Mouse (Mus musculus): ENCODE measurements at regions not wholly inside any gene's neighbourhood (a gene's known extent, or its start where the extent isn't known, plus 50 kb on each side); places are given as distances from the start of the nearest gene placed in this dataset.

DNA sequence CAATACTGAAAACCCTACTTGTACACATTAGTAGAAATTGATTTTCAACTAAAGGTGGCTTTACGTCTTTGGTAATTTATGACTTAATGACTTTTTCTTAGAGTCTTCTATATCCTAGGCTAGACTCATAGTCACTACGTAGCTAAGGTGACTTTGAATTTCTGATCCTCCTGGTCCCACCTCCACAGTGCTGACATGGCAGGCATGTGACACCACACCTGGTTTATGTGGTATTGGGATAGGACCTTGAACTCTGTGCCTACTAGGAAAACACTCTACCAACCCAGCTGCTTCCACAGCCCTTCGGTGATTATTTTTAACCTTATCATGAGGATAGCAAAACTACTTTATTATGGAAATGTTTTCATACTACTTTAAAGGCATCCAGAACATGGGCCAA lies 51.5 kb upstream of the D7Ertd443e start:
- H3K27me3 ChIP-seq (ENCODE audit: control insufficient read depth, insufficient read depth, low read length) = no peaks in the 10 kb centered on the region
- no peaks in the 10 kb centered on the region for H3K9me3 ChIP-seq (ENCODE audit: control insufficient read depth, low read length)
- WGBS = 82% methylated on average over 3 of the region's 3 CpGs
- H3K4me2 ChIP-seq (replicated peaks; ENCODE audit: low read depth, low read length) = no peak overlapping the region
- H3K9ac ChIP-seq (ENCODE audit: low read depth, low read length) = no peak overlapping the region
- no peak overlapping the region for H3K27ac ChIP-seq (ENCODE audit: low read depth, low read length)
- H3K36me3 ChIP-seq (ENCODE audit: control insufficient read depth, insufficient read depth, low read length) = no peaks in the 10 kb centered on the region
- no peaks in the 10 kb centered on the region for H3K4me1 ChIP-seq (ENCODE audit: control insufficient read depth, insufficient read depth, low read length)
- ATAC-seq (ENCODE audit: low FRiP score, low TSS enrichment) = no peak
- no peak overlapping the region for H3K4me3 ChIP-seq (ENCODE audit: low read length)

DNA sequence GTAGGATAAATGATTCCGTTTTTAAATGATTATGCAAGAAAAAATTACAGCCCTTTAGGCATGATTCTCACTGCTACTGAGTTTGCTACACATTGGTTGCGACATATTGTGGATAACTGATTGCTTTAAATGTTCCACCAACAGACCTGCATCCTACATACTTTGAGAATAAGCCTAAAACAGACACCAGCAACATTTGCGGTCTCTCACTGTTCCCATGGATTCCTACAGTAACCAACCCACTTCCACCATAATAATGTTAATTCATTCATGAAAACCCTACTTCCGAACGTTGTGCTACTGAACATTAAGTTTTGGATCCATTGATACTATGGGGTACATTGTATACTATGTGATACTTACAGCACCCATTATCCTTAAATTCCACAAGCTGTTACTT lies 53.8 kb upstream of the D7Ertd443e start:
- H3K4me2 ChIP-seq (replicated peaks; ENCODE audit: low read depth, low read length) = no peak overlapping the region
- H3K27me3 ChIP-seq (ENCODE audit: control insufficient read depth, insufficient read depth, low read length) = no peaks in the 10 kb centered on the region
- ATAC-seq (ENCODE audit: low FRiP score, low TSS enrichment) = no peak
- H3K36me3 ChIP-seq (ENCODE audit: control insufficient read depth, insufficient read depth, low read length) = no peaks in the 10 kb centered on the region
- H3K4me1 ChIP-seq (ENCODE audit: control insufficient read depth, insufficient read depth, low read length) = no peaks in the 10 kb centered on the region
- H3K9me3 ChIP-seq (ENCODE audit: control insufficient read depth, low read length) = no peaks in the 10 kb centered on the region
- no peak overlapping the region for H3K27ac ChIP-seq (ENCODE audit: low read depth, low read length)
- H3K9ac ChIP-seq (ENCODE audit: low read depth, low read length) = no peak overlapping the region
- no peak overlapping the region for H3K4me3 ChIP-seq (ENCODE audit: low read length)
- WGBS = 95% methylated on average over 5 of the region's 5 CpGs

DNA sequence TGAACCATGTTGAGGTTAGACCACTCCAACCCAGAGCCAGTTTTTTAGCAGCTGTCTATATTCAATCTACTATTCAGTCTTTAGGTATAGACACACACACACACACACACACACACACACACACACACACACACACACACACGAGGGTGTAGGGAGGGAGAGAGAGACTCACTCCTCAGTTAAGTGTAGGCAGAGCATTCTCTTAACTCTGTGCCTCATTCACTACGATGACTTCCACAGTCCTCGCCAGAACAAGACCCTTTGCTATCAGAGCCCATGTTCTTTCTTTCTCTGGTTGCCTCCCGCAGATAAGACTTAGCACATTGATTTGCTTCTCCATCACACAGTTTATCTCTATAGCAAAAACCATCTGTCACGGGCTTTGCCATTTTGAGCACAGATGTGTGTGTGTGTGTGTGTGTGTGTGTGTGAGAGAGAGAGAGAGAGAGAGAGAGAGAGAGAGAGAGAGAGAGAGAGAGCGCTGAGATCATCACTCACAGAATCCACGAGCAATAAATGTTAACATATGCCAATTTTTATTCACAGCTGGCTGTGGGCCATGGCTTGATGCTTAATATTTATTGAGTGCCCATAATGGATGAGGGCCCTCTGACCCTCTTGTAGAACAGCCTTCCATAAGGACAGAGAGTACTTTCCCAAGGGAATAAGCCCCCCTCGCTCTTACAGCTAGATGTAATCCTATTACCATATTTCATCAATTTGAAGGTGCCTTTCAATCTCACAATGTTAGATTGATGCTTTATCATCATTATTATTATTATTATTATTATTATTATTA lies 59.7 kb upstream of the D7Ertd443e start:
- no peak for ATAC-seq (ENCODE audit: low FRiP score, low TSS enrichment)

DNA sequence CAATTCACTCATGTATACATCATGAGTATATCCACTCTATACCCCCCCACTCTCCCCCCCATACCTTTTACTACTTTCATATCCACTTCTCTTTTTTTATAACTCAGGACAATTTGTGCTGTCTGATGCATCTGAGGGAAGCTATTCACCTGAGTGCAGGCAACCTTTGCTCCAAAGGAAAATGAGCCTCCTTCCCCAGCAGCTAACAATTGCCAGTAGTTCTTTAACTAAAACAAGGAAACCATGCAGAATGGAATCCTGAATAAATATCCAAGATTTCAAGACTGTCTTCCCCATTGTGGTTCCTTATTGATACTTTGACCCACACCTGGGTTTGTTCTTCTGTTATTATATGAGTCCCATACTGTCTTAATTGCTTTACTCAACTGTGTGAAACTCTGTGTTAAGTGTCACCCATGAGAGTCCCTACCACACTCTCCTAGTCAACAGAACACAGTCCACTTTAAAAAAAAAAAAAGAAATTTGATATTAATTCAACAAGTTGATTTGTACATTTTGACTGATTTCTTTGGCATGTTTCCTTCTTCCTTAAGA lies 62.3 kb upstream of the D7Ertd443e start:
- Histone ChIP-seq H3K4me3 (ENCODE audit: low read length) (no peak overlapping the region), H3K9me3 (ENCODE audit: control insufficient read depth, low read length) (no peaks in the 10 kb centered on the region), H3K36me3 (ENCODE audit: control insufficient read depth, insufficient read depth, low read length) (no peaks in the 10 kb centered on the region), H3K4me1 (ENCODE audit: control insufficient read depth, insufficient read depth, low read length) (no peaks in the 10 kb centered on the region), H3K27me3 (ENCODE audit: control insufficient read depth, insufficient read depth, low read length) (no peaks in the 10 kb centered on the region), H3K27ac (ENCODE audit: low read depth, low read length) (no peak overlapping the region), H3K4me2 (replicated peaks; ENCODE audit: low read depth, low read length) (no peak overlapping the region), H3K9ac (ENCODE audit: low read depth, low read length) (no peak overlapping the region)
- no peak for ATAC-seq (ENCODE audit: low FRiP score, low TSS enrichment)

More for the DNA sequence above, 59.7 kb upstream of the D7Ertd443e start:
- Histone ChIP-seq H3K9ac (ENCODE audit: low read depth, low read length) (no peak overlapping the region), H3K4me2 (replicated peaks; ENCODE audit: low read depth, low read length) (no peak overlapping the region), H3K4me3 (ENCODE audit: low read length) (no peak overlapping the region), H3K4me1 (ENCODE audit: control insufficient read depth, insufficient read depth, low read length) (no peaks in the 10 kb centered on the region), H3K27me3 (ENCODE audit: control insufficient read depth, insufficient read depth, low read length) (no peaks in the 10 kb centered on the region), H3K27ac (ENCODE audit: low read depth, low read length) (no peak overlapping the region), H3K36me3 (ENCODE audit: control insufficient read depth, insufficient read depth, low read length) (no peaks in the 10 kb centered on the region), H3K9me3 (ENCODE audit: control insufficient read depth, low read length) (no peaks in the 10 kb centered on the region)
- 80% methylated on average over 7 of the region's 8 CpGs for WGBS

DNA sequence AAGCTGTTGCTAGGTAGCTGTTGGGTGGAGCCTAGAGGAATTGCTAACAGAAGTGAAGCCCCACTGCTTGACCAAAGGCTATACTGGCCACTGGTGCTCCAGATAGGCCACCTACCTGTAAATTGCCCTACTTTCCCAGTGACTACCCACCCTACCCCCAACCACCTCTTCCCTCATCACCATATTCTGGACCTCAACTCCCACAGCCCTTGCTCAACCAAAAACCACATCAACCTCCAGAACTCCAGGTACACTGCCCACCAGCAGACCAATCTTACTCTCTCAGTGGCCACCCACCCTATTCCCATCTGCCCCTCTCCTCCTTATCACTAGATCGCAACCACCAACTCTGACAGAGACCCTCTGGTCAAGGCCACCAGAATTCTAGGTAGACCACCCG lies 63.4 kb upstream of the D7Ertd443e start:
- Histone ChIP-seq H3K4me1 (ENCODE audit: control insufficient read depth, insufficient read depth, low read length) (no peaks in the 10 kb centered on the region), H3K27ac (ENCODE audit: low read depth, low read length) (no peak overlapping the region), H3K4me2 (replicated peaks; ENCODE audit: low read depth, low read length) (no peak overlapping the region), H3K4me3 (ENCODE audit: low read length) (no peak overlapping the region), H3K9ac (ENCODE audit: low read depth, low read length) (no peak overlapping the region), H3K27me3 (ENCODE audit: control insufficient read depth, insufficient read depth, low read length) (no peaks in the 10 kb centered on the region), H3K9me3 (ENCODE audit: control insufficient read depth, low read length) (no peaks in the 10 kb centered on the region; the same call in 1 of the 2 replicates), H3K36me3 (ENCODE audit: control insufficient read depth, insufficient read depth, low read length) (no peaks in the 10 kb centered on the region)
- whole genome bisulfite sequencing = 81% methylated on average over 2 of the region's 2 CpGs
- no peak for ATAC-seq (ENCODE audit: low FRiP score, low TSS enrichment)

DNA sequence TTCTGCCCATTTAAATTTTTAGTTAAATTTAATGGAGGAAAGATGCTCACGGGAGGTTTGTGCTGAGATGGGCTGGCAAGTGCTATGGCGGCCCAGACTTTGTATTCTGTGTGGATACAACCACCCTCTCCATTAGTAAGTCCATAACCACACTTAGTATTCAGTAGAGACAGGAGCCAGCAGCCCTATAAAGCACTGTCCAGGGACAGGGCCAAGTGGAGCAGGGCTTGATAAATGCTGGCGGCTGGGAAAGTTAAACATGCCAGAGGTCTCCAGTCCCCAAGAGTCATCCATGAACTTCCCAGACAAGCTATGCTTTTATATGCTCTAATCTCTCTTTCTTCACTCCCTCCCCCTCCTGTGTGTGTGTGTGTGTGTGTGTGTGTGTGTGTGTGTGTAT lies 77.2 kb upstream of the D7Ertd443e start:
- H3K4me2 ChIP-seq (replicated peaks; ENCODE audit: low read depth, low read length) = no peak overlapping the region
- WGBS = 84% methylated on average over 3 of the region's 3 CpGs
- no peaks in the 10 kb centered on the region for H3K36me3 ChIP-seq (ENCODE audit: control insufficient read depth, insufficient read depth, low read length)
- no peak overlapping the region for H3K9ac ChIP-seq (ENCODE audit: low read depth, low read length)
- H3K27ac ChIP-seq (ENCODE audit: low read depth, low read length) = no peak overlapping the region
- H3K27me3 ChIP-seq (ENCODE audit: control insufficient read depth, insufficient read depth, low read length) = no peaks in the 10 kb centered on the region
- no peaks in the 10 kb centered on the region for H3K9me3 ChIP-seq (ENCODE audit: control insufficient read depth, low read length)
- no peak overlapping the region for H3K4me3 ChIP-seq (ENCODE audit: low read length)
- no peaks in the 10 kb centered on the region for H3K4me1 ChIP-seq (ENCODE audit: control insufficient read depth, insufficient read depth, low read length)
- no peak for ATAC-seq (ENCODE audit: low FRiP score, low TSS enrichment)

DNA sequence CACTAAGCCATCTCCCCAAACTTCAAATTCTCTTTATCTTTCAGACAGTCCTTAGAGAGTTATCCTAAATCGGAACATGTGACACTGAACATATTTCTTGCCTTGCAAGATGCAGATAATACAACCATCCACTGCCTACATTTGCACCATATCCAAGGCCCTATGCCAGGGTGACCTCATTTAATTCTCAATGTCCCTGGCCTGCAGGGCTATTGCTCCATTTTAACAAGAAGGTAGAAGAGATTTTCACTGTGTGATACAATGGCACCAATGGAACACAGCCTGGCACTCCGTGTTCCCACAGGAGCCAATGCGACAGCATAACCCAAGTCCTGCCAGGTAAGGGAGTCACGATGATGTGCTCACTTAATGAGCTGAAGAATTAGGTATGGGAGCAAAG lies 77.9 kb upstream of the D7Ertd443e start:
- H3K9ac ChIP-seq (ENCODE audit: low read depth, low read length) = no peak overlapping the region
- H3K9me3 ChIP-seq (ENCODE audit: control insufficient read depth, low read length) = no peaks in the 10 kb centered on the region
- WGBS = 92% methylated on average over 4 of the region's 4 CpGs
- H3K27ac ChIP-seq (ENCODE audit: low read depth, low read length) = no peak overlapping the region
- no peaks in the 10 kb centered on the region for H3K36me3 ChIP-seq (ENCODE audit: control insufficient read depth, insufficient read depth, low read length)
- no peaks in the 10 kb centered on the region for H3K4me1 ChIP-seq (ENCODE audit: control insufficient read depth, insufficient read depth, low read length)
- no peak for ATAC-seq (ENCODE audit: low FRiP score, low TSS enrichment)
- no peak overlapping the region for H3K4me2 ChIP-seq (replicated peaks; ENCODE audit: low read depth, low read length)
- H3K4me3 ChIP-seq (ENCODE audit: low read length) = no peak overlapping the region
- H3K27me3 ChIP-seq (ENCODE audit: control insufficient read depth, insufficient read depth, low read length) = no peaks in the 10 kb centered on the region

DNA sequence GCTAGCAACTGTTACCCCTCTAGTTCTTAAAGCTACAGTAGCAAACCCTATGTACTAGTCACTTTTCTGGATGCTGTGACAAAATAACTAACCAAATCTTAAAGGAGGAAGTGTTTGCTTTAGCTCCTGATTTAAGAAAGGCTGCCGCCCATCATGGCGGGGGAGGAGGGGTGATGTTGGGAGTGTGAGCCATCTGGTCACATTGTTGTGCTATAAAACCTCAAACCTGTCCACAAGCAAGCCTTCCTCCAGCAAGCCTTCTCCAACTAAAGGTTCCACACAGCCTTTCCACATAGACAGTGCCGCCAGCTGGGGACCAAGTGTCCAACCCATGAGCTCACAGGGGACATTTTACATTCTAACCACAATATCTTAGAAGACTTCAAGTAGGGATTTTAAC lies 81.8 kb upstream of the D7Ertd443e start:
- Histone ChIP-seq H3K4me2 (replicated peaks; ENCODE audit: low read depth, low read length) (no peak overlapping the region), H3K27me3 (ENCODE audit: control insufficient read depth, insufficient read depth, low read length) (no peaks in the 10 kb centered on the region), H3K9ac (ENCODE audit: low read depth, low read length) (no peak overlapping the region), H3K9me3 (ENCODE audit: control insufficient read depth, low read length) (no peaks in the 10 kb centered on the region), H3K27ac (ENCODE audit: low read depth, low read length) (no peak overlapping the region), H3K4me1 (ENCODE audit: control insufficient read depth, insufficient read depth, low read length) (no peaks in the 10 kb centered on the region), H3K36me3 (ENCODE audit: control insufficient read depth, insufficient read depth, low read length) (no peaks in the 10 kb centered on the region), H3K4me3 (ENCODE audit: low read length) (no peak overlapping the region)
- 38% methylated on average over 3 of the region's 3 CpGs for WGBS
- ATAC-seq (ENCODE audit: low FRiP score, low TSS enrichment) = no peak

DNA sequence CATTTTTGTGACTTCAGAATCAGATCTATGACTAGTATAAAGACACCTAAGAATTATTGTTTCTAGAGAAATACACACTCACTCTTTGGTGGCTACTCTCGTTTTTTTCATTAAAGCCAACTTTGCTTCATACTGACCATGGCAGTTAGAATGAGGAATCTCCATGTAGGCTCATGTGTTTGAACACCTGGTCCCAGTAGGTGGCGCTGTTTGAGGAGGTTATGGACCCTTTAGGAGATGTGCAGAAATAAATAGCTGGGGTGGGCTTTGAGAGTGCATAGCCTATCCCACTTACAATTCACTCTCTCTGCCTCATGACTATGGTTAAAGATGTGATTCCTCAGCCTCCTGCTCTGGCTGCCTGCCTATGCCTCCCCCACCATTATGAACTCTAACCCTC lies 85.8 kb upstream of the D7Ertd443e start:
- ATAC-seq (ENCODE audit: low FRiP score, low TSS enrichment) = no peak
- H3K36me3 ChIP-seq (ENCODE audit: control insufficient read depth, insufficient read depth, low read length) = no peaks in the 10 kb centered on the region
- H3K4me3 ChIP-seq (ENCODE audit: low read length) = no peak overlapping the region
- H3K9ac ChIP-seq (ENCODE audit: low read depth, low read length) = no peak overlapping the region
- 27% methylated on average over 2 of the region's 2 CpGs for WGBS
- no peak overlapping the region for H3K4me2 ChIP-seq (replicated peaks; ENCODE audit: low read depth, low read length)
- H3K4me1 ChIP-seq (ENCODE audit: control insufficient read depth, insufficient read depth, low read length) = no peaks in the 10 kb centered on the region
- H3K27ac ChIP-seq (ENCODE audit: low read depth, low read length) = no peak overlapping the region
- no peaks in the 10 kb centered on the region for H3K27me3 ChIP-seq (ENCODE audit: control insufficient read depth, insufficient read depth, low read length)
- no peaks in the 10 kb centered on the region for H3K9me3 ChIP-seq (ENCODE audit: control insufficient read depth, low read length)

Measured in kidney, embryonic 14.5 days (tissue).